Comparison of ENCODE assay signal across 7 mouse cellular contexts in genomic region chr7:127876041-127876466, GRCm38 (mm10). TPM values are rescaled to one million over a fixed set of nuclear protein-coding genes. Genes with fewer than 3 reads are reported as not detected.
DNase-seq lines count a peak whose midpoint lies in the region; ATAC-seq lines count a peak whose summit lies in the region.

Zfp646 (plus strand) TSS chr7:127876221.

- peaks cover 65% of the 10 kb centered on the region for H3K36me3 ChIP-seq in embryonic facial prominence, embryonic 10.5 days (replicated peaks)
- H3K36me3 ChIP-seq in midbrain, embryonic 11.5 days (ENCODE audit: control insufficient read depth, insufficient read depth, low read length) = peaks cover 23% of the 10 kb centered on the region

- intact Hi-C loops in left cerebral cortex, postnatal 4 days (cut with DNase I) = no loop called here

- H3K4me2 ChIP-seq in midbrain, embryonic 11.5 days = peak within 1 kb of the TSS; percentile 69

- peaks cover 22% of the 10 kb centered on the region for H3K4me1 ChIP-seq in embryonic facial prominence, embryonic 10.5 days
- peaks cover 17% of the 10 kb centered on the region for H3K4me1 ChIP-seq in midbrain, embryonic 11.5 days (ENCODE audit: control insufficient read depth, insufficient read depth, low read length)

- under 1% methylated on average over 41 of the region's 41 CpGs for WGBS in embryonic facial prominence, embryonic 10.5 days
- under 1% methylated on average over 41 of the region's 41 CpGs for WGBS in midbrain, embryonic 11.5 days

- peak; percentile 53 for ATAC-seq in activated CD4-positive, CD25-positive, alpha-beta regulatory T cell, adult 4 months
- peak; percentile 89 for ATAC-seq in midbrain, embryonic 11.5 days (ENCODE audit: low FRiP score)

- H3K9ac ChIP-seq in midbrain, embryonic 11.5 days (ENCODE audit: low read length) = peak within 1 kb of the TSS; percentile 99

- H3K27me3 ChIP-seq in embryonic facial prominence, embryonic 10.5 days (replicated peaks; ENCODE audit: low read depth, poor library complexity, severe bottlenecking) = no peaks in the 10 kb centered on the region
- H3K27me3 ChIP-seq in midbrain, embryonic 11.5 days (ENCODE audit: control insufficient read depth, insufficient read depth, low read length) = no peaks in the 10 kb centered on the region

- H3K9me3 ChIP-seq in embryonic facial prominence, embryonic 10.5 days = no peaks in the 10 kb centered on the region
- H3K9me3 ChIP-seq in midbrain, embryonic 11.5 days (ENCODE audit: control insufficient read depth, low read length) = no peaks in the 10 kb centered on the region

- H3K27ac ChIP-seq in embryonic facial prominence, embryonic 10.5 days (replicated peaks) = peak within 1 kb of the TSS; percentile 96
- peak within 1 kb of the TSS; percentile 99 for H3K27ac ChIP-seq in midbrain, embryonic 11.5 days (ENCODE audit: low read depth, low read length)

- peak; percentile 95 for DNase-seq in embryonic facial prominence, embryonic 10.5 days (ENCODE audit: low spot score)
- peak; percentile 98 for DNase-seq in heart, adult 11 months
- DNase-seq in kidney, adult 11 months = peak; percentile 70
- DNase-seq in left cerebral cortex, postnatal 4 days = peak; percentile 85
- peak; percentile 99 for DNase-seq in midbrain, embryonic 11.5 days (ENCODE audit: low spot score, missing footprints)
- peak; percentile 65 to 68 for DNase-seq in spleen, adult 18-20 months

- H3K4me3 ChIP-seq in embryonic facial prominence, embryonic 10.5 days = peak within 1 kb of the TSS; percentile 93
- H3K4me3 ChIP-seq in midbrain, embryonic 11.5 days (ENCODE audit: low read depth, low read length) = peak within 1 kb of the TSS; percentile 95

RNA-seq across cellular contexts. Expression of gene Zfp646, which starts in this region (rescaled TPM):
- polyA plus RNA-seq in activated CD4-positive, CD25-positive, alpha-beta regulatory T cell, adult 4 months (2017; shearing (Covaris generic)) = 10 to 100 TPM; 20.0 to 28.1 TPM
- 19.9 and 21.8 TPM in 2 replicates for polyA plus RNA-seq in embryonic facial prominence, embryonic 10.5 days (2016; fragmentation: Nextera tagmentation; extraction: Ambion mirVana)
- 10 to 100 TPM; 36.3 to 38.0 TPM for total RNA-seq in left cerebral cortex, postnatal 4 days (2021)
- polyA plus RNA-seq in midbrain, embryonic 11.5 days (2014; fragmentation: Nextera tagmentation; extraction: Ambion mirVana) = 16.0 and 17.4 TPM in 2 replicates

Comparison
In these comparisons a context has a peak if more than half of its experiments do, and no peak if none do; other contexts are left out.
1. Peak in every context shown above with its lines: DNase-seq, ATAC-seq, H3K4me3 ChIP-seq and H3K27ac ChIP-seq.